Mouse (Mus musculus): ENCODE results near the gene Epha4. TPM values are rescaled to one million over a fixed set of nuclear protein-coding genes. Genes with fewer than 3 reads are reported as not detected.
A peak's percentile ranks its signal among the peaks of the same experiment; 100 is the strongest.

Gene Epha4
- polyA plus RNA-seq, 1 experiment = 8.5 TPM

- Histone ChIP-seq H3K27me3 (ENCODE audit: control insufficient read depth, insufficient read depth, low read length, poor library complexity, severe bottlenecking) (no peaks in the 10 kb centered on the region), H3K9me3 (replicated peaks; ENCODE audit: control insufficient read depth, insufficient read depth, low read length, poor library complexity, severe bottlenecking) (no peaks in the 10 kb centered on the region), H3K27ac (ENCODE audit: insufficient read depth, low read length) (peak overlapping the region; percentile 78; the same call in 1 of the 2 replicates), H3K4me3 (ENCODE audit: low read depth, low read length) (no peak overlapping the region), H3K4me1 (ENCODE audit: control insufficient read depth, insufficient read depth, low read length) (peaks cover 13% of the 10 kb centered on the region), H3K36me3 (ENCODE audit: control insufficient read depth, insufficient read depth, low read length, poor library complexity, severe bottlenecking) (no peaks in the 10 kb centered on the region), H3K9ac (ENCODE audit: low read depth, poor library complexity, severe bottlenecking) (no peak overlapping the region)
- TF ChIP-seq POLR2A (IDR thresholded peaks at IDR 0.05; ENCODE audit: insufficient read depth, low read length) = no peak
- no peak for TF ChIP-seq EP300 (IDR thresholded peaks at IDR 0.05; ENCODE audit: insufficient read depth, low read depth, low read length)
- TF ChIP-seq CTCF (IDR thresholded peaks at IDR 0.05; ENCODE audit: low read depth, low read length) = no peak
These were observed 43.4 kb downstream of the Epha4 start for GRCm38 (mm10) chr1:77471447-77471846.

- no peak overlapping the region for H3K9ac ChIP-seq (ENCODE audit: low read depth, poor library complexity, severe bottlenecking)
- H3K36me3 ChIP-seq (ENCODE audit: control insufficient read depth, insufficient read depth, low read length, poor library complexity, severe bottlenecking) = no peaks in the 10 kb centered on the region
- no peak overlapping the region for H3K4me3 ChIP-seq (ENCODE audit: low read depth, low read length)
- peak overlapping the region; percentile 78; the same call in 1 of the 2 replicates for H3K27ac ChIP-seq (ENCODE audit: insufficient read depth, low read length)
- H3K27me3 ChIP-seq (ENCODE audit: control insufficient read depth, insufficient read depth, low read length, poor library complexity, severe bottlenecking) = no peaks in the 10 kb centered on the region
- TF ChIP-seq POLR2A (IDR thresholded peaks at IDR 0.05; ENCODE audit: insufficient read depth, low read length) (no peak), CTCF (IDR thresholded peaks at IDR 0.05; ENCODE audit: low read depth, low read length) (no peak), EP300 (IDR thresholded peaks at IDR 0.05; ENCODE audit: insufficient read depth, low read depth, low read length) (no peak)
- H3K9me3 ChIP-seq (replicated peaks; ENCODE audit: control insufficient read depth, insufficient read depth, low read length, poor library complexity, severe bottlenecking) = no peaks in the 10 kb centered on the region
- peaks cover 13% of the 10 kb centered on the region for H3K4me1 ChIP-seq (ENCODE audit: control insufficient read depth, insufficient read depth, low read length)
These were observed 43.9 kb downstream of the Epha4 start for GRCm38 (mm10) chr1:77471037-77471436.

- no peaks in the 10 kb centered on the region for H3K36me3 ChIP-seq (ENCODE audit: control insufficient read depth, insufficient read depth, low read length, poor library complexity, severe bottlenecking)
- no peak overlapping the region for H3K9ac ChIP-seq (ENCODE audit: low read depth, poor library complexity, severe bottlenecking)
- peaks cover 13% of the 10 kb centered on the region for H3K4me1 ChIP-seq (ENCODE audit: control insufficient read depth, insufficient read depth, low read length)
These were observed 46.1 kb downstream of the Epha4 start for GRCm38 (mm10) chr1:77468717-77469314.

GRCm38 (mm10) chr1:77465524-77465923 lies 49.4 kb downstream of the Epha4 start:
- H3K4me1 ChIP-seq (ENCODE audit: control insufficient read depth, insufficient read depth, low read length) = peaks cover 15% of the 10 kb centered on the region
- no peaks in the 10 kb centered on the region for H3K36me3 ChIP-seq (ENCODE audit: control insufficient read depth, insufficient read depth, low read length, poor library complexity, severe bottlenecking)
- no peaks in the 10 kb centered on the region for H3K27me3 ChIP-seq (ENCODE audit: control insufficient read depth, insufficient read depth, low read length, poor library complexity, severe bottlenecking)
- no peak overlapping the region for H3K9ac ChIP-seq (ENCODE audit: low read depth, poor library complexity, severe bottlenecking)
- TF ChIP-seq CTCF (IDR thresholded peaks at IDR 0.05; ENCODE audit: low read depth, low read length) (no peak), POLR2A (IDR thresholded peaks at IDR 0.05; ENCODE audit: insufficient read depth, low read length) (no peak), EP300 (IDR thresholded peaks at IDR 0.05; ENCODE audit: insufficient read depth, low read depth, low read length) (no peak)
- H3K27ac ChIP-seq (ENCODE audit: insufficient read depth, low read length) = no peak overlapping the region
- H3K9me3 ChIP-seq (replicated peaks; ENCODE audit: control insufficient read depth, insufficient read depth, low read length, poor library complexity, severe bottlenecking) = no peaks in the 10 kb centered on the region
- no peak overlapping the region for H3K4me3 ChIP-seq (ENCODE audit: low read depth, low read length)

More at GRCm38 (mm10) chr1:77468717-77469314, 46.1 kb downstream of the Epha4 start:
- H3K27me3 ChIP-seq (ENCODE audit: control insufficient read depth, insufficient read depth, low read length, poor library complexity, severe bottlenecking) = no peaks in the 10 kb centered on the region
- TF ChIP-seq CTCF (IDR thresholded peaks at IDR 0.05; ENCODE audit: low read depth, low read length) (no peak), POLR2A (IDR thresholded peaks at IDR 0.05; ENCODE audit: insufficient read depth, low read length) (no peak), EP300 (IDR thresholded peaks at IDR 0.05; ENCODE audit: insufficient read depth, low read depth, low read length) (no peak)
- H3K9me3 ChIP-seq (replicated peaks; ENCODE audit: control insufficient read depth, insufficient read depth, low read length, poor library complexity, severe bottlenecking) = no peaks in the 10 kb centered on the region
- no peak overlapping the region for H3K27ac ChIP-seq (ENCODE audit: insufficient read depth, low read length)
- no peak overlapping the region for H3K4me3 ChIP-seq (ENCODE audit: low read depth, low read length)

- H3K27ac ChIP-seq (ENCODE audit: insufficient read depth, low read length) = no peak overlapping the region
- H3K9ac ChIP-seq (ENCODE audit: low read depth, poor library complexity, severe bottlenecking) = no peak overlapping the region
- no peaks in the 10 kb centered on the region for H3K36me3 ChIP-seq (ENCODE audit: control insufficient read depth, insufficient read depth, low read length, poor library complexity, severe bottlenecking)
- H3K4me3 ChIP-seq (ENCODE audit: low read depth, low read length) = no peak overlapping the region
- TF ChIP-seq POLR2A (IDR thresholded peaks at IDR 0.05; ENCODE audit: insufficient read depth, low read length) (no peak), CTCF (IDR thresholded peaks at IDR 0.05; ENCODE audit: low read depth, low read length) (no peak), EP300 (IDR thresholded peaks at IDR 0.05; ENCODE audit: insufficient read depth, low read depth, low read length) (no peak)
- H3K4me1 ChIP-seq (ENCODE audit: control insufficient read depth, insufficient read depth, low read length) = peaks cover 12% of the 10 kb centered on the region
- H3K27me3 ChIP-seq (ENCODE audit: control insufficient read depth, insufficient read depth, low read length, poor library complexity, severe bottlenecking) = no peaks in the 10 kb centered on the region
- no peaks in the 10 kb centered on the region for H3K9me3 ChIP-seq (replicated peaks; ENCODE audit: control insufficient read depth, insufficient read depth, low read length, poor library complexity, severe bottlenecking)
These were observed 50.8 kb downstream of the Epha4 start for GRCm38 (mm10) chr1:77464108-77464507.

GRCm38 (mm10) chr1:77461877-77462615 lies 52.8 kb downstream of the Epha4 start:
- peak overlapping the region; percentile 29 for H3K27ac ChIP-seq (ENCODE audit: insufficient read depth, low read length)
- no peaks in the 10 kb centered on the region for H3K36me3 ChIP-seq (ENCODE audit: control insufficient read depth, insufficient read depth, low read length, poor library complexity, severe bottlenecking)
- H3K4me1 ChIP-seq (ENCODE audit: control insufficient read depth, insufficient read depth, low read length) = peaks cover 13% of the 10 kb centered on the region
- H3K9ac ChIP-seq (ENCODE audit: low read depth, poor library complexity, severe bottlenecking) = no peak overlapping the region
- H3K9me3 ChIP-seq (replicated peaks; ENCODE audit: control insufficient read depth, insufficient read depth, low read length, poor library complexity, severe bottlenecking) = no peaks in the 10 kb centered on the region
- TF ChIP-seq POLR2A (IDR thresholded peaks at IDR 0.05; ENCODE audit: insufficient read depth, low read length) (no peak), EP300 (IDR thresholded peaks at IDR 0.05; ENCODE audit: insufficient read depth, low read depth, low read length) (peak; percentile 68; the same call in 1 of the 2 replicates), CTCF (IDR thresholded peaks at IDR 0.05; ENCODE audit: low read depth, low read length) (no peak)
- H3K4me3 ChIP-seq (ENCODE audit: low read depth, low read length) = no peak overlapping the region
- no peaks in the 10 kb centered on the region for H3K27me3 ChIP-seq (ENCODE audit: control insufficient read depth, insufficient read depth, low read length, poor library complexity, severe bottlenecking)
